Mouse (Mus musculus) kidney, adult 2 months (tissue): ENCODE data around the gene Rtp3. TPM values are rescaled to one million over a fixed set of nuclear protein-coding genes. Genes with fewer than 3 reads are reported as not detected.

Experiments
- DNase-seq: peaks from one replicate; pipeline ENCODE4 v3.0.0; 2021
- H3K27ac ChIP-seq: fragments of 200-500 bp; 2 replicates; pipeline ENCODE4 v1.5.1; 2012; ENCODE audit warnings: low read depth, low read length, control low read depth, inconsistent platforms; ENCODE audit not compliant: insufficient read depth
- H3K27me3 ChIP-seq: fragments of 200-500 bp; replicated peaks from 2 replicates; pipeline ENCODE4 v1.6.1; 2012; ENCODE audit warnings: mild to moderate bottlenecking, moderate library complexity, low read length, inconsistent platforms; ENCODE audit not compliant: control insufficient read depth, insufficient read depth
- H3K36me3 ChIP-seq: fragments of 200-500 bp; 2 replicates; pipeline ENCODE4 v1.6.1; 2012; ENCODE audit warnings: mild to moderate bottlenecking, moderate library complexity, low read length, inconsistent platforms; ENCODE audit not compliant: control insufficient read depth, insufficient read depth
- H3K4me1 ChIP-seq: fragments of 200-500 bp; 2 replicates; pipeline ENCODE4 v1.6.1; 2011; ENCODE audit warnings: low read length; ENCODE audit not compliant: control insufficient read depth, insufficient read depth
- H3K4me3 ChIP-seq: fragments of 200-500 bp; 2 replicates; pipeline ENCODE4 v1.5.1; 2011; ENCODE audit warnings: mild to moderate bottlenecking, low read depth, low read length, control low read depth; ENCODE audit not compliant: insufficient read depth
- CTCF ChIP-seq: fragments of 200-500 bp; conservative IDR thresholded peaks from 2 replicates; pipeline ENCODE4 v1.5.1; 2011; ENCODE audit warnings: low read depth, mild to moderate bottlenecking, control low read depth, low read length, moderate library complexity, mixed read lengths; ENCODE audit not compliant: insufficient read depth, insufficient read length
- POLR2A ChIP-seq: fragments of 200-500 bp; IDR thresholded peaks from one replicate; pipeline ENCODE4 v1.6.1; 2011; ENCODE audit warnings: low read depth, low read length, control low read depth
- WGBS: fragments of 180-500 bp; shearing (Covaris S2); methylation state at CpG from one replicate; pipeline ENCODE4 v1.1.7; 2018; 5-methylcytosine and 5-hydroxymethylcytosine counted together
- polyA plus RNA-seq: library from polyadenylated mRNA; depleted of rRNA; stranded (reverse); fragments of >200 nt; gene quantifications from 2 replicates; pipeline ENCODE4 v1.2.3, GENCODE M21; 2012

Gene Rtp3
- polyA plus RNA-seq, 1 experiment = 11.4 TPM

- 58% methylated on average over 6 of the region's 6 CpGs for WGBS
- H3K27ac ChIP-seq = no peak overlapping the region
Measured at GRCm38 (mm10) chr9:110952398-110952797, 38.0 kb downstream of the Rtp3 start.

GRCm38 (mm10) chr9:110951866-110952265 lies 38.5 kb downstream of the Rtp3 start:
- 96% methylated on average over 13 of the region's 13 CpGs for WGBS
- no peaks in the 10 kb centered on the region for H3K36me3 ChIP-seq
- no peak for DNase-seq
- no peak for TF ChIP-seq CTCF
- TF ChIP-seq POLR2A = no peak
- H3K4me1 ChIP-seq = peaks cover 4% of the 10 kb centered on the region; the same call in 1 of the 2 replicates
- H3K27ac ChIP-seq = no peak overlapping the region
- H3K27me3 ChIP-seq = no peaks in the 10 kb centered on the region
- H3K4me3 ChIP-seq = no peak overlapping the region

More at GRCm38 (mm10) chr9:110952398-110952797, 38.0 kb downstream of the Rtp3 start:
- Histone ChIP-seq H3K27me3 (no peaks in the 10 kb centered on the region), H3K4me1 (peaks cover 4% of the 10 kb centered on the region; the same call in 1 of the 2 replicates), H3K36me3 (no peaks in the 10 kb centered on the region), H3K4me3 (no peak overlapping the region)
- DNase-seq = no peak
- no peak for TF ChIP-seq POLR2A
- no peak for TF ChIP-seq CTCF

- DNase-seq = no peak
- TF ChIP-seq CTCF = no peak
- no peak for TF ChIP-seq POLR2A
- Histone ChIP-seq H3K27me3 (no peaks in the 10 kb centered on the region), H3K27ac (no peak within 1 kb of the TSS), H3K4me1 (peaks cover 4% of the 10 kb centered on the region; the same call in 1 of the 2 replicates), H3K36me3 (no peaks in the 10 kb centered on the region), H3K4me3 (no peak within 1 kb of the TSS)
- 82% methylated on average over 11 of the region's 11 CpGs for WGBS
Measured at GRCm38 (mm10) chr9:110951397-110951796, 39.0 kb downstream of the Rtp3 start, which contains the start of gene Lrrc2. Lrrc2 (plus strand) TSS chr9:110951545.

GRCm38 (mm10) chr9:110950109-110950508 lies 40.3 kb downstream of the Rtp3 start:
- WGBS = 94% methylated on average over 3 of the region's 3 CpGs
- Histone ChIP-seq H3K27me3 (no peaks in the 10 kb centered on the region), H3K4me1 (peaks cover 4% of the 10 kb centered on the region; the same call in 1 of the 2 replicates), H3K36me3 (no peaks in the 10 kb centered on the region), H3K4me3 (no peak overlapping the region), H3K27ac (no peak overlapping the region)
- no peak for TF ChIP-seq POLR2A
- TF ChIP-seq CTCF = no peak
- no peak for DNase-seq

GRCm38 (mm10) chr9:110948813-110949310 lies 41.5 kb downstream of the Rtp3 start:
- Histone ChIP-seq H3K4me1 (peaks cover 1% of the 10 kb centered on the region; the same call in 1 of the 2 replicates), H3K27ac (no peak overlapping the region), H3K27me3 (no peaks in the 10 kb centered on the region), H3K36me3 (no peaks in the 10 kb centered on the region), H3K4me3 (no peak overlapping the region)
- no peak for DNase-seq
- TF ChIP-seq CTCF (no peak), POLR2A (no peak)
- 69% methylated on average over 8 of the region's 8 CpGs for WGBS

GRCm38 (mm10) chr9:110947900-110948299 lies 42.5 kb downstream of the Rtp3 start:
- no peaks in the 10 kb centered on the region for H3K4me1 ChIP-seq
- DNase-seq = no peak
- H3K4me3 ChIP-seq = no peak overlapping the region
- no peaks in the 10 kb centered on the region for H3K27me3 ChIP-seq
- no peaks in the 10 kb centered on the region for H3K36me3 ChIP-seq
- H3K27ac ChIP-seq = no peak overlapping the region
- 91% methylated on average over 6 of the region's 6 CpGs for WGBS
- TF ChIP-seq CTCF = no peak
- no peak for TF ChIP-seq POLR2A

- WGBS = 66% methylated on average over 6 of the region's 6 CpGs
- H3K27me3 ChIP-seq = no peaks in the 10 kb centered on the region
- no peak overlapping the region for H3K27ac ChIP-seq
- DNase-seq = no peak
- no peaks in the 10 kb centered on the region for H3K36me3 ChIP-seq
- no peak overlapping the region for H3K4me3 ChIP-seq
- TF ChIP-seq POLR2A = no peak
- TF ChIP-seq CTCF = no peak
- no peaks in the 10 kb centered on the region for H3K4me1 ChIP-seq
Measured at GRCm38 (mm10) chr9:110947261-110947661, 43.1 kb downstream of the Rtp3 start.
